Comparison of ENCODE assay signal across 15 mouse cellular contexts in the genomic region with DNA sequence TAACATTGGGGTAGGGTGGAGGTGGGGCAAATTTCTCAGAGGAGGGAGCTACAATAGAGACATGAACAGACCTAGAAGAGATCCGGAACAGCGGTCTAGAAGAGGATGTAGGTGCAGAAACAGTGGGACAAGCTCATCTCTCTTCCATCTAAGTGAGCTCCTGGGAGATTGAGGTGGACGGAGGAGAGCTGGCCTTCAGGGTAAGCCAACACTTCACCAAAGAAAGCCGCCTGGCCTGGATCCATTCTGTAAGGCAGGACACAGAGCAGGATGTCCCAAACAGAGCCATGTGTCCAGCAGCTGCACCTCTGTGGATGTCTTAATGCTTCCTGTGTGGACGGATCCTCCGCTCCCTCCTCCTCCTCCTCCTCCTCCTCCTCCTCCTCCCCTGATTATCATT.
"Had no signal": no experiment of that assay in that cellular context is flagged by ENCODE, and none has a peak within 500 bp of the region (broad histone marks: within the 10 kb centered on the region; RNA-seq: fewer than 3 reads in every experiment).

No protein-coding gene starts in this region.

- H3K9me3 ChIP-seq: stomach, embryonic 15.5 days had no signal

- H3K27ac ChIP-seq: neural tube, embryonic 15.5 days; stomach, embryonic 15.5 days; stomach, postnatal 0 days had no signal

- H3K27me3 ChIP-seq: neural tube, embryonic 15.5 days; stomach, embryonic 15.5 days had no signal

- DNase-seq: retina, postnatal 1 day; right cerebral cortex, adult 18-20 months; right cerebral cortex, postnatal 14 days; right cerebral cortex, postnatal 25 days; right cerebral cortex, postnatal 4 days; spleen, adult 18-20 months; thymus, adult 18-20 months; thymus, adult 2 months; thymus, postnatal 14 days; thymus, postnatal 25 days; thymus, postnatal 36 days; thymus, postnatal 4 days had no signal

- H3K4me1 ChIP-seq: neural tube, embryonic 15.5 days; stomach, embryonic 15.5 days had no signal

- H3K36me3 ChIP-seq: neural tube, embryonic 15.5 days; stomach, embryonic 15.5 days had no signal

- H3K4me3 ChIP-seq: neural tube, embryonic 15.5 days; stomach, embryonic 15.5 days had no signal

- H3K4me2 ChIP-seq: neural tube, embryonic 15.5 days; stomach, embryonic 15.5 days had no signal

- H3K9ac ChIP-seq: neural tube, embryonic 15.5 days; stomach, embryonic 15.5 days had no signal
